Mouse (Mus musculus): Measurements from ENCODE around the gene Sowahb. TPM values are rescaled to one million over a fixed set of nuclear protein-coding genes. Genes with fewer than 3 reads are reported as not detected.
A peak's percentile ranks its signal among the peaks of the same experiment; 100 is the strongest.

Gene Sowahb
- polyA plus RNA-seq, 1 experiment from 2014 or later: 1.8 TPM

DNA sequence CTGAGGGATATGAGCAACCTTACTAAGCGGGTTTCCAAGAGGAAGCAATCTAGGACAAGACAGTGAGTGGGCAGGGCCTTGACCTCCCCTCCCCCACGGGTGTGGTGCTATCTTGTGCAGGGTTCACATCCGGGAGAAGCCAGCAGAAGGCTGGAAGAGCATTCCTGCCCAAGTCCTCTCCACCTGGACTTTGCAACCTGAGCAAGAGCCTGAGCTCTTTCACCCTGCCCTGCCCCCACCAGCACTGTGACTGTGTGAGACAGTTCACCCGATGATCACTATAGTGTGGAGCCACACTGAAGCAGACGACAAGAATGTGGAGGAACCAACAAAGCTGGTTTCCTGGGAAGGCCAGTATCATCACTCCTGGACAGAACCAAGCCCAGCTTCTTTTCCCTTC, 4.7 kb downstream of the Sowahb start:
- no peak for ATAC-seq (ENCODE audit: insufficient read depth, low FRiP score, low read depth)
- H3K4me2 ChIP-seq: no peak overlapping the region
- no peak overlapping the region for H3K9ac ChIP-seq
- peaks cover 31% of the 10 kb centered on the region for H3K27me3 ChIP-seq (replicated peaks)
- 42% methylated on average over 5 of the region's 5 CpGs for WGBS
- H3K4me1 ChIP-seq: peaks cover 28% of the 10 kb centered on the region
- no peak overlapping the region for H3K4me3 ChIP-seq (replicated peaks)
- no peaks in the 10 kb centered on the region for H3K36me3 ChIP-seq
- no peaks in the 10 kb centered on the region for H3K9me3 ChIP-seq
- H3K27ac ChIP-seq: no peak overlapping the region

- H3K9ac ChIP-seq: no peak overlapping the region
- no peak overlapping the region for H3K4me2 ChIP-seq
- H3K4me1 ChIP-seq: peaks cover 5% of the 10 kb centered on the region; the same call in 1 of the 2 replicates
- H3K9me3 ChIP-seq: no peaks in the 10 kb centered on the region
- H3K4me3 ChIP-seq (replicated peaks): no peak overlapping the region
- ATAC-seq (ENCODE audit: insufficient read depth, low FRiP score, low read depth): no peak
- WGBS: 56% methylated on average over 7 of the region's 7 CpGs
- H3K27ac ChIP-seq: no peak overlapping the region
- H3K36me3 ChIP-seq: no peaks in the 10 kb centered on the region
- no peaks in the 10 kb centered on the region for H3K27me3 ChIP-seq (replicated peaks)
Observed at GRCm38 (mm10) chr5:93036254-93036653, 8.6 kb downstream of the Sowahb start.

DNA sequence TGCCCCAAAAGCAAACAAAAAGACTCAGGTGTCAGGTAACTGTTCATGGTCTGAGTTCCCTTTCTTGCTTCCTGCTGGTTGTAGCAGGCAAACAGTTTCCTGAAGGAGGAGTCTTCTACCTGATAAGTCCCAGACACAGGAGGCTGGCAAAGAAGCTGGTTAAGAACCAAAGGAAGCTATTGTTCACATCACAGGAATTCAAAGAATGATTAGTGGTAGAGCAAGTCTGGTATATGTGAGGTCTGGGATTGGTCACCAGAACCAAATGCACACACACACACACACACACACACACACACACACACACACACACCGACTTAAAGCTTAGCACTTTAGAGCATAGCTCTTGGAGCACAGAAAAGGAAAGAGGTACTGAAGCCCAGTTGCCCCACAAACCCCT, 9.5 kb downstream of the Sowahb start:
- Histone ChIP-seq H3K9ac (no peak overlapping the region), H3K36me3 (no peaks in the 10 kb centered on the region), H3K27me3 (replicated peaks) (no peaks in the 10 kb centered on the region), H3K4me3 (replicated peaks) (no peak overlapping the region), H3K27ac (no peak overlapping the region), H3K9me3 (no peaks in the 10 kb centered on the region), H3K4me1 (peaks cover 5% of the 10 kb centered on the region; the same call in 1 of the 2 replicates), H3K4me2 (no peak overlapping the region)
- WGBS: 50% methylated on average over 1 of the region's 1 CpGs
- peak; percentile 77 for ATAC-seq (ENCODE audit: insufficient read depth, low FRiP score, low read depth)

GRCm38 (mm10) chr5:93033087-93033870, 11.5 kb downstream of the Sowahb start:
- peaks cover 5% of the 10 kb centered on the region; the same call in 1 of the 2 replicates for H3K4me1 ChIP-seq
- H3K27me3 ChIP-seq (replicated peaks): no peaks in the 10 kb centered on the region
- 72% methylated on average over 5 of the region's 5 CpGs for WGBS
- no peak overlapping the region for H3K4me2 ChIP-seq
- H3K4me3 ChIP-seq (replicated peaks): no peak overlapping the region
- H3K27ac ChIP-seq: no peak overlapping the region
- H3K36me3 ChIP-seq: no peaks in the 10 kb centered on the region
- ATAC-seq (ENCODE audit: insufficient read depth, low FRiP score, low read depth): no peak
- H3K9me3 ChIP-seq: no peaks in the 10 kb centered on the region
- no peak overlapping the region for H3K9ac ChIP-seq

- no peaks in the 10 kb centered on the region for H3K27me3 ChIP-seq (replicated peaks)
- WGBS: 74% methylated on average over 4 of the region's 4 CpGs
- H3K9me3 ChIP-seq: no peaks in the 10 kb centered on the region
- ATAC-seq (ENCODE audit: insufficient read depth, low FRiP score, low read depth): no peak
- no peak overlapping the region for H3K4me2 ChIP-seq
- no peak overlapping the region for H3K4me3 ChIP-seq (replicated peaks)
- H3K36me3 ChIP-seq: no peaks in the 10 kb centered on the region
- no peak overlapping the region for H3K9ac ChIP-seq
- peaks cover 2% of the 10 kb centered on the region; the same call in 1 of the 2 replicates for H3K4me1 ChIP-seq
- H3K27ac ChIP-seq: no peak overlapping the region
Observed at GRCm38 (mm10) chr5:93032621-93033020, 12.2 kb downstream of the Sowahb start.

DNA sequence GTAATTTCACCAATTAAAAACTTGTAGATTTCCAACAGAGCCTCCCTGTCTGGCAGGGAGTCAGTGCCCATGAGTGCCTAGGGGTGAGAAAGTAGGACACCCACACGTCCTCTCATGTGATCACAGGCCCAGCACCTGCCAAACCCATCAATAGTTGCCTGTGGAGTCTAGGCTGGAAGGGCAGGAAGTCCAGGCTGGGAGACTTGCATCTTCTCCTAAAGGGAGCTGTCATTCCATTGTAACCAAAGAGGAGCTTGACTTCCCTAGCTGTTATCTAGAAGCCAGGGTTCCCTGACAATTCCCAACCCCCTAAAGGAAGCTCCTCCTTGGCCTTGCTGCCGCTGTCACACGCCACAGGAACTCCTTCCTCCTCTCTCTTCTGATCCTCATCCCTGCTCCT, 14.0 kb downstream of the Sowahb start:
- H3K9ac ChIP-seq: no peak overlapping the region
- ATAC-seq (ENCODE audit: insufficient read depth, low FRiP score, low read depth): no peak
- no peaks in the 10 kb centered on the region for H3K9me3 ChIP-seq
- H3K27ac ChIP-seq: no peak overlapping the region
- no peaks in the 10 kb centered on the region for H3K27me3 ChIP-seq (replicated peaks)
- peaks cover 11% of the 10 kb centered on the region for H3K4me1 ChIP-seq
- 61% methylated on average over 3 of the region's 3 CpGs for WGBS
- no peak overlapping the region for H3K4me2 ChIP-seq
- H3K4me3 ChIP-seq (replicated peaks): no peak overlapping the region
- no peaks in the 10 kb centered on the region for H3K36me3 ChIP-seq

DNA sequence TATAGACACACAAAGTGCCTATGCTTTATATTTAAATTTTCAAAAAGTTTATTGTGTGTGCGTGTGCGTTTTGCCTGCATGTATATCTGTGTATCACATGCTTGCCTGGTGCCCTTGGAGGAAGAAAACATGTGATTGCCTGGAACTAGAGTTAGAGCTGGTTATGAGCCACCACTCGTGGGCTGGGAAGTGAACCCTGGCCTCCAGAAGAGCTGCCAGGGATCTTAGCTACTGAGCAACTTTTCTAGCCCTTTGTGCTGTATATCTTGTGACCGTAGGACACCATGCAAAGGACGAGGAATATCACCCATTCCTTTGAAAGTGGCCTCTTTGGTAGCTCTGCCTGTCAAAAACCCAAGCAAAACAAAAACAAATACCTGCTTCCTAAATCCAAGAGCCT, 14.4 kb downstream of the Sowahb start:
- H3K4me2 ChIP-seq: no peak overlapping the region
- ATAC-seq (ENCODE audit: insufficient read depth, low FRiP score, low read depth): no peak
- no peaks in the 10 kb centered on the region for H3K36me3 ChIP-seq
- H3K4me1 ChIP-seq: peaks cover 11% of the 10 kb centered on the region
- no peak overlapping the region for H3K27ac ChIP-seq
- WGBS: 89% methylated on average over 5 of the region's 5 CpGs
- no peak overlapping the region for H3K9ac ChIP-seq
- no peak overlapping the region for H3K4me3 ChIP-seq (replicated peaks)
- H3K9me3 ChIP-seq: no peaks in the 10 kb centered on the region
- H3K27me3 ChIP-seq (replicated peaks): no peaks in the 10 kb centered on the region

- peak overlapping the region; percentile 80 for H3K27ac ChIP-seq
- H3K9me3 ChIP-seq: no peaks in the 10 kb centered on the region
- no peak for ATAC-seq (ENCODE audit: insufficient read depth, low FRiP score, low read depth)
- H3K4me1 ChIP-seq: peaks cover 24% of the 10 kb centered on the region
- no peaks in the 10 kb centered on the region for H3K36me3 ChIP-seq
- H3K9ac ChIP-seq: no peak overlapping the region
- H3K27me3 ChIP-seq (replicated peaks): no peaks in the 10 kb centered on the region
- no peak overlapping the region; the same call in 1 of the 2 replicates for H3K4me2 ChIP-seq
- WGBS: 32% methylated on average over 9 of the region's 9 CpGs
- H3K4me3 ChIP-seq (replicated peaks): no peak overlapping the region
Observed at GRCm38 (mm10) chr5:93027120-93027675, 17.6 kb downstream of the Sowahb start.

- Histone ChIP-seq H3K27me3 (replicated peaks) (no peaks in the 10 kb centered on the region), H3K9me3 (no peaks in the 10 kb centered on the region), H3K27ac (peak overlapping the region; percentile 80), H3K4me3 (replicated peaks) (no peak overlapping the region), H3K4me2 (no peak overlapping the region; the same call in 1 of the 2 replicates), H3K9ac (no peak overlapping the region), H3K36me3 (no peaks in the 10 kb centered on the region), H3K4me1 (peaks cover 27% of the 10 kb centered on the region)
- 33% methylated on average over 4 of the region's 4 CpGs for WGBS
- ATAC-seq (ENCODE audit: insufficient read depth, low FRiP score, low read depth): peak; percentile 21; the same call in 1 of the 2 replicates
Observed at GRCm38 (mm10) chr5:93026437-93027119, 18.2 kb downstream of the Sowahb start.

GRCm38 (mm10) chr5:93024754-93025280, 20.0 kb downstream of the Sowahb start:
- H3K36me3 ChIP-seq: no peaks in the 10 kb centered on the region
- H3K4me3 ChIP-seq (replicated peaks): no peak overlapping the region
- ATAC-seq (ENCODE audit: insufficient read depth, low FRiP score, low read depth): 0 out of 2 replicates have a peak, but pooled peaks have one; percentile 9
- peaks cover 27% of the 10 kb centered on the region for H3K4me1 ChIP-seq
- no peaks in the 10 kb centered on the region for H3K9me3 ChIP-seq
- H3K9ac ChIP-seq: no peak overlapping the region
- WGBS: 19% methylated on average over 7 of the region's 7 CpGs
- H3K27ac ChIP-seq: peak overlapping the region; percentile 52; the same call in 1 of the 2 replicates
- H3K27me3 ChIP-seq (replicated peaks): no peaks in the 10 kb centered on the region
- H3K4me2 ChIP-seq: no peak overlapping the region

GRCm38 (mm10) chr5:93022126-93022797, 22.6 kb downstream of the Sowahb start:
- Histone ChIP-seq H3K4me1 (peaks cover 27% of the 10 kb centered on the region), H3K36me3 (no peaks in the 10 kb centered on the region), H3K4me2 (no peak overlapping the region), H3K4me3 (replicated peaks) (no peak overlapping the region), H3K27me3 (replicated peaks) (no peaks in the 10 kb centered on the region), H3K27ac (no peak overlapping the region), H3K9me3 (no peaks in the 10 kb centered on the region), H3K9ac (no peak overlapping the region)
- WGBS: 61% methylated on average over 7 of the region's 7 CpGs
- no peak for ATAC-seq (ENCODE audit: insufficient read depth, low FRiP score, low read depth)
